Mouse (Mus musculus): Measurements from ENCODE around the gene Cep131. TPM values are rescaled to one million over a fixed set of nuclear protein-coding genes. Genes with fewer than 3 reads are reported as not detected.

Gene Cep131
- total and polyA plus RNA-seq, 3 experiments: 2.3 to 20.9 (median 10.2) TPM

- dilution Hi-C loops (cut with MboI; ENCODE audit: extremely low pct_ligation_motif_present, extremely low pct_unique_long_range_greater_than_20kb, low sequenced_read_pairs) (no loop called here), in situ Hi-C loops (cut with MboI; ENCODE audit: low pct_ligation_motif_present, low pct_unique_long_range_greater_than_20kb, low sequenced_read_pairs) (no loop called here)
- peaks cover 5 to 44% of the 10 kb centered on the region in 2 experiments for H3K4me1 ChIP-seq (ENCODE audit: control insufficient read depth in 1 of 2, insufficient read depth in 2 of 2)
- no peak overlapping the region for H3K4me2 ChIP-seq (ENCODE audit: insufficient read depth, low read depth, poor library complexity, severe bottlenecking)
- TF ChIP-seq JUND (conservative IDR thresholded peaks at IDR 0.05; ENCODE audit: low read depth, low read length) (no peak), PAX5 (IDR thresholded peaks at IDR 0.05; ENCODE audit: low read length) (no peak), HCFC1 (IDR thresholded peaks at IDR 0.05; ENCODE audit: low read depth, low read length) (no peak), NRF1 (IDR thresholded peaks at IDR 0.05; ENCODE audit: low read depth, low read length) (no peak), POLR2AphosphoS2 (IDR thresholded peaks at IDR 0.05; ENCODE audit: low read depth, low read length) (no peak), JUN (IDR thresholded peaks at IDR 0.05; ENCODE audit: insufficient read depth, low read depth, low read length) (no peak), CTCF (conservative IDR thresholded peaks at IDR 0.05 in 1 of 2, IDR thresholded peaks at IDR 0.05 in 1 of 2; ENCODE audit: low read depth in 2 of 2, low read length in 2 of 2) (no peak), BHLHE40 (IDR thresholded peaks at IDR 0.05; ENCODE audit: low read depth, low read length) (no peak), POLR2A (IDR thresholded peaks at IDR 0.05; ENCODE audit: low read depth, low read length) (no peak), CHD1 (IDR thresholded peaks at IDR 0.05; ENCODE audit: low read depth, low read length) (no peak), UBTF (IDR thresholded peaks at IDR 0.05; ENCODE audit: low read depth, low read length) (no peak), NELFE (IDR thresholded peaks at IDR 0.05; ENCODE audit: low read depth, low read length) (no peak), ETS1 (conservative IDR thresholded peaks at IDR 0.05; ENCODE audit: low read depth, low read length) (no peak)
- H3K27me3 ChIP-seq (replicated peaks): no peaks in the 10 kb centered on the region
- H3K9ac ChIP-seq (ENCODE audit: insufficient read depth, low read depth): no peak overlapping the region
- no peaks in the 10 kb centered on the region for H3K9me3 ChIP-seq (replicated peaks; ENCODE audit: low read length)
- no peak overlapping the region for H3K4me3 ChIP-seq (replicated peaks in 1 of 3; ENCODE audit: low read depth in 2 of 3, low read length in 2 of 3, poor library complexity in 1 of 3)
- DNase-seq (ENCODE audit: extremely low read depth): no peak
- no peaks in the 10 kb centered on the region for H3K79me2 ChIP-seq (replicated peaks; ENCODE audit: control insufficient read depth, extremely low read depth, insufficient read depth, poor library complexity, severe bottlenecking)
- H3K36me3 ChIP-seq (replicated peaks in 1 of 2; ENCODE audit: control insufficient read depth in 1 of 2, insufficient read depth in 1 of 2, low read length in 1 of 2): peaks cover 27 to 80% of the 10 kb centered on the region in 2 experiments
- H3K27ac ChIP-seq (ENCODE audit: insufficient read depth, low read depth): no peak overlapping the region
Observed at GRCm38 (mm10) chr11:120069261-120069660, 17.4 kb downstream of the Cep131 start.

- TF ChIP-seq ZNF384 (IDR thresholded peaks at IDR 0.05; ENCODE audit: low read depth, low read length) (no peak), USF1 (IDR thresholded peaks at IDR 0.05; ENCODE audit: low read depth, low read length) (no peak), CHD2 (IDR thresholded peaks at IDR 0.05; ENCODE audit: low read length) (no peak), MAFK (IDR thresholded peaks at IDR 0.05; ENCODE audit: insufficient replicate concordance, low read length) (no peak), CTCF (conservative IDR thresholded peaks at IDR 0.05 in 1 of 2, IDR thresholded peaks at IDR 0.05 in 1 of 2; ENCODE audit: low read depth in 2 of 2, low read length in 2 of 2) (peak in 1 of 2 experiments; percentile 17; a peak in 1 of 4 replicates), IRF4 (IDR thresholded peaks at IDR 0.05; ENCODE audit: low read depth, low read length) (no peak)
- no peak overlapping the region for H3K4me2 ChIP-seq (ENCODE audit: insufficient read depth, low read depth, poor library complexity, severe bottlenecking)
- H3K27me3 ChIP-seq (replicated peaks): no peaks in the 10 kb centered on the region
- in situ Hi-C loops (cut with MboI; ENCODE audit: low pct_ligation_motif_present, low pct_unique_long_range_greater_than_20kb, low sequenced_read_pairs): no loop called here
- no peak for DNase-seq (ENCODE audit: extremely low read depth)
- peaks cover 27 to 72% of the 10 kb centered on the region in 2 experiments for H3K36me3 ChIP-seq (replicated peaks in 1 of 2; ENCODE audit: control insufficient read depth in 1 of 2, insufficient read depth in 1 of 2, low read length in 1 of 2)
- H3K9me3 ChIP-seq (replicated peaks; ENCODE audit: low read length): no peaks in the 10 kb centered on the region
- H3K4me1 ChIP-seq (ENCODE audit: control insufficient read depth in 1 of 2, insufficient read depth in 2 of 2): peaks cover 18 to 56% of the 10 kb centered on the region in 2 experiments
- H3K27ac ChIP-seq (ENCODE audit: insufficient read depth, low read depth): no peak overlapping the region
- dilution Hi-C loops (cut with MboI; ENCODE audit: extremely low pct_ligation_motif_present, extremely low pct_unique_long_range_greater_than_20kb, low sequenced_read_pairs): no loop called here
- no peak overlapping the region for H3K4me3 ChIP-seq (replicated peaks in 1 of 3; ENCODE audit: low read depth in 2 of 3, low read length in 2 of 3, poor library complexity in 1 of 3)
- no peaks in the 10 kb centered on the region for H3K79me2 ChIP-seq (replicated peaks; ENCODE audit: control insufficient read depth, extremely low read depth, insufficient read depth, poor library complexity, severe bottlenecking)
- H3K9ac ChIP-seq (ENCODE audit: insufficient read depth, low read depth): no peak overlapping the region
Observed at GRCm38 (mm10) chr11:120067834-120068233, 18.8 kb downstream of the Cep131 start.

Measured in CH12.LX (cell line).